Mouse (Mus musculus): Measurements from ENCODE around the gene Ugt8a.

DNA sequence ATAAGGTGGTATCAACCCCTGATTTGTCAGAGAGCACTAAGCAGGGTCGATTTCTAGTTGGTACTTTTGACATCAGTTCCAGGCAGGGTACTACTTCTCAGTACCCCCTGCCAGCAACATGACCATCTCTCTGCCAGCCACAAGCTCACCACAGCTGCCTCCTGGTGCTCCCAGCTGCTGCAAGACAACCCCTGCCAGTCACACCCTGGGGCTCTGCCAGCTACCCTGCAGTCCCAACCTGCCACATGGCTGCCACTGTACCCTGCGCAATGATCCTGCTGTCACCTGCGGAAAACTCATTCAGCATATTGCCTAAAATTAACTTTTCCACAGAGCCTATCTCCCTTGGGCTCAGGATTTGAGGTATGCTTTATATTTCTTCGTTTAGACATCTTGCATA lies 111.2 kb downstream of the Ugt8a start:
- no peak for TF ChIP-seq CTCF (IDR thresholded peaks at IDR 0.05; ENCODE audit: low read depth)
- TF ChIP-seq EP300 (IDR thresholded peaks at IDR 0.05; ENCODE audit: low read depth) = no peak

Data from heart, postnatal 0 days (tissue).